Mouse (Mus musculus) megakaryocyte, embryonic 14.5 days (primary cell): Measurements from ENCODE around the gene Dennd1a.

Experiments used
- FLI1 ChIP-seq: IDR thresholded peaks from 2 replicates; pipeline ENCODE4 v1.6.1; 2012; ENCODE audit warnings: low read length, inconsistent platforms, mixed read lengths
- GATA1 ChIP-seq: IDR thresholded peaks from 3 replicates; pipeline ENCODE4 v1.6.1; 2012; ENCODE audit warnings: mixed read lengths, low read length, inconsistent platforms, borderline replicate concordance

DNA sequence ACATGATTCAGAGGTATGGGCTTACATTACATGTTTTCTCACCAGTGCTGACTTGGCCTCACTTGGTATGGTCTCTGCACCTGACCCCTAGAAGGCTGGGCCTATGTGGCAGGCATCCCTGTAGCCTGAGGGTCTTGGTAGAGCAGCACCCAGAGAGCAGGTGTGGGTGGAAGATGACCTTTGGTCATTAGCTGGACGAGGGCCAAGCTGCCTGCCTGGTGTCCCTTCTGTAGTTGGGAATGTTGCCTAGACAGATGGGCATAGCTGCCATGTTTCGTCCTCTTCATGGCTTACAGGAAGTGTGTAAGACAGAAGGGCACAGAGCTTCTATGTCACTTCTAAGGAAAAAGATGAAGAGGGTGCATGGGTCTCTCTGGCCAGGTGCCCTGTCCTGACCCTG lies 463.4 kb downstream of the Dennd1a start:
- TF ChIP-seq GATA1 (no peak), FLI1 (no peak)
